Mouse (Mus musculus) cortical plate, adult 2 months (tissue): ENCODE measurements around the gene Utp18. TPM values are rescaled to one million over a fixed set of nuclear protein-coding genes. Genes with fewer than 3 reads are reported as not detected.

Experiments used
- H3K27ac ChIP-seq: fragments of 200-500 bp; 2 replicates; pipeline ENCODE4 v1.5.1; 2012; ENCODE audit warnings: low read length, control low read depth, inconsistent platforms; ENCODE audit not compliant: insufficient read depth
- H3K4me1 ChIP-seq: fragments of 200-500 bp; 2 replicates; pipeline ENCODE4 v1.6.1; 2011; ENCODE audit warnings: low read length; ENCODE audit not compliant: control insufficient read depth, insufficient read depth
- H3K4me3 ChIP-seq: fragments of 200-500 bp; 2 replicates; pipeline ENCODE4 v1.5.1; 2011; ENCODE audit warnings: mild to moderate bottlenecking, low read length, control low read depth; ENCODE audit not compliant: insufficient read depth
- CTCF ChIP-seq: fragments of 200-500 bp; IDR thresholded peaks from 2 replicates; pipeline ENCODE4 v1.5.1; 2011; ENCODE audit warnings: mild to moderate bottlenecking, control low read depth, low read length; ENCODE audit not compliant: insufficient read depth; ENCODE audit errors: extremely low read depth
- POLR2A ChIP-seq: fragments of 200-500 bp; IDR thresholded peaks from 2 replicates; pipeline ENCODE4 v1.6.1; 2011; ENCODE audit warnings: mild to moderate bottlenecking, low read length, control low read depth; ENCODE audit not compliant: insufficient read depth; ENCODE audit errors: extremely low read depth
- polyA plus RNA-seq: library from polyadenylated mRNA; depleted of rRNA; stranded (reverse); fragments of >200 nt; gene quantifications from 2 replicates; pipeline ENCODE4 v1.2.3, GENCODE M21; 2012; rRNA removed

Utp18 gene
- polyA plus RNA-seq, 1 experiment: 12.4 TPM

DNA sequence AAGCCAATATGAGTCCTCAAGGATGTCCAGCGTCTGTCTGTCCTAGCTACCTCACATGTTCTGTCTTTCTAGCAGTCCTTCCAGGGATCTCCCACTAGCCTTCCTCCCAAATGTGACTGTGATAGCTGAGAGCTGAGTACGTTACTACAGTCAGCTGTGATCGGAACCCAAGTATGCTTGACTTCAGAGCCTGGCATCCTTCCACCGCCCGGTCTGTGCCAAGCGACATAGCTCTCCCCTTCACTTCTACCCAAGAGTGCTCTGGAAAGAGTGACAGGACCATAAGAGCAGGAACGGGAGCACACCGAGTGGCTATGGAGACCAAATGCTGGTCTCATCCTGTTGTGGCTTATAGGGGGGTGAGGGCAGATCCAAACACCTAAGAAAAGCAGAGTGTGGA lies 55.6 kb downstream of the Utp18 start:
- no peak overlapping the region for H3K27ac ChIP-seq
- no peak for TF ChIP-seq CTCF
- H3K4me3 ChIP-seq: no peak overlapping the region
- no peaks in the 10 kb centered on the region for H3K4me1 ChIP-seq

DNA sequence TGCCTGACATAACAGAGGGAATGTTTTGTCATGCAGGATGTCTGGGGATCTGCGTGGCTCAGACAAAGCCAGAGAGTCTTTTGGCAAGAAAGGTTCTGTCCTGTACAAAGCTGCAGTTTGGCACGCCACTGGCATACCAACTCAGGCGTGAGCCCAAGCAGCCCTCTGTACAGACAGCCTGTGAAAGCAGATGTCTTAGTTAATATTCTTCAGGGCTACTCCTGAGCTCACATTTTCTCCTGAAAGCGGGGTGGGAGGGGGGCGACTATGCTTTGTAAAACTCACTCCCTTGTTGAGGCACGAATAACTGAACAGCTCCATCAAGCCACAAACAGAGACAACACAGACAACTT lies 56.3 kb downstream of the Utp18 start:
- Histone ChIP-seq H3K27ac (no peak overlapping the region), H3K4me3 (no peak overlapping the region), H3K4me1 (no peaks in the 10 kb centered on the region)
- TF ChIP-seq POLR2A: no peak
- TF ChIP-seq CTCF: no peak

DNA sequence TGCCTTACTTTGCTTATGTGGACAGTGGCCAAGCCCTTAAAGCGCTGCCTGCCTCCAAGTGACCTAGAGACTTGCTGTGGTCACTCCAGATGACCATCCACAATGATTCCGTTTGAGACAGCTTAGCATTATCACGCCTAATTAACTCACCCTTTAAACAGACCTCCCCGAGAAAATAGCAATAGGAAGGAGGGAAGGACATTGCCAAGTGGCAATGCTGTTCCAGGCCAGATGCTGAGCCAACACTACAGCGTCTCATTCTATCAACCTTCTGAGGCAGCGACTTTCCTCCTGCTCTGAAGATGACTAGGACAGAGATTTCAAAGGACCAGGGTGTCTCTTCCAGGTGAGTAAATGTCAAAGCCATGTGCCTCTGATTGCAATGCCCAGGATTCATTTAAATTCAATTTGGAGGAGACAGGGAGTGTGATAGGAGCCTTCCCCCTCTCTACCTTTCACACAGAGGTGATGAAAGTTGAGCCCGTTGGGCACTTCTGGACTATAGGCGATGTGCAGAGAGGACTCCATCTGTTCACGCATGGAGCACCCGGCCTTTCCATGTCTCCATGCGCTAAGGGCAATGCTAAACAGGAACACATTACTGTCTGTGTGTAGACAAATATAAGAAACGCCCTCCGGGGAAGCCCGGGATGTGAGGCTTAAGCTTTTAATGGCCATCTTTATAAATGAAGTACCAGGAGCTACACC lies 56.8 kb downstream of the Utp18 start:
- Histone ChIP-seq H3K27ac (no peak overlapping the region), H3K4me3 (no peak overlapping the region), H3K4me1 (no peaks in the 10 kb centered on the region)
- TF ChIP-seq CTCF: no peak
- no peak for TF ChIP-seq POLR2A

GRCm38 (mm10) chr11:93822261-93822660 lies 63.3 kb downstream of the Utp18 start:
- Histone ChIP-seq H3K27ac (no peak overlapping the region), H3K4me3 (no peak overlapping the region), H3K4me1 (no peaks in the 10 kb centered on the region)
- TF ChIP-seq POLR2A (no peak), CTCF (no peak)

DNA sequence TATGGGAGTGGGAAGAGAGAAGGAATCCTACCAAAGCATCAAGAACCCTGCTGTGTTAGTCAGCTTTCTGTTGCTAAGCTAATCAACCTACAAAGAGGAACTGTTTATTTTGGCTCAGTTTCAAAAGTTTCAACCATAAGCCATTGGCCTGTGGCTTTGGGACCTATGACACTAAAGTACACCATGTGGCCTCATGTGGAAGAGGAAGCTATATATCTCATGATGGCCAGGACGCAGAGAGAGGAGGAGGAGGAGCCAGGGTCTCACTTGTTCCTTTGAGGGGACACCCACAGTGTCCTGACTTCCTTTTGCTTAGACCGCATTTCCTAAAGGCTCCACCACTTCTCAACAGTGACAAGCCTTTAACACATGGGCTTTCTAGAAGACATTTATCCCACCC lies 64.0 kb downstream of the Utp18 start:
- TF ChIP-seq CTCF: no peak
- H3K4me3 ChIP-seq: no peak overlapping the region
- no peak overlapping the region for H3K27ac ChIP-seq
- H3K4me1 ChIP-seq: no peaks in the 10 kb centered on the region

DNA sequence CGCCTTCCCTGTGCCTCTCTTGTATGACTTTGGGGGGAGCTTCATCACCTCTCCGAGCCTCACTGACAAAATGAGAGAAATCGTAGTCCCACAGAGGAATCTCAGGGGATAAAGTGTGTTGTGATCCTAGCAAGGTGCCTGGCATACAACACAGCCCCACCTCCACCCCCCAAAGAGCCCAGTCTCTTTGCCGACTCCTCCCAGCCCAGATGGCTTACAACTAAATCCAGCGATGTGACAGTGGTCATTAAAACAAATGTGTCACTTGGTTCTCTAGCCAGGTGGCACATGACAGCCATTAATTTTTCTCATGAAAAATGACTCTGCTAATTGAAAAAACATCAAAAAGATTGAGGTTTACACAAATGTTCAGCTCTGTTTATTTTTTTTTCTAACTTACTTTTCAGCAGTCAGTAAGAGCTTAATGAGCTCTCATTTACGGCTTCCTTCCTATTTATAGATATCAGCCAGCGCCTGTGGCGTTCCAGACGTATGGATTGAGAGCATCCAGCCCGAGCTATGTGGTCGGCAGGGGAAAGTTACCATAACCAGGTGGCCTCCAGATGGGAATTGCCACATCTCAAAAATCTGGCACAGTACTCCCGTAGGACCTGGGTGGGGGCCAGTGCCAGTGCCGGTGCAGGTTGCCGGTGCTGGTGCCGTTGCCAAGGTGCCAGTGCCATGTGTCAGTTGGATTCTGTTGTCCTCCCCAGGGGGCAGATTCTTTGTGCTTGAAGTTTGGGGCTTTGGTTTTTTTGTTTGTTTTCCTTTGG lies 67.4 kb downstream of the Utp18 start:
- Histone ChIP-seq H3K4me3 (no peak overlapping the region), H3K27ac (no peak overlapping the region), H3K4me1 (no peaks in the 10 kb centered on the region)
- no peak for TF ChIP-seq POLR2A
- TF ChIP-seq CTCF: no peak

- Histone ChIP-seq H3K4me1 (no peaks in the 10 kb centered on the region), H3K4me3 (no peak overlapping the region), H3K27ac (no peak overlapping the region)
- TF ChIP-seq CTCF (no peak), POLR2A (no peak)
Observed at GRCm38 (mm10) chr11:93812955-93813354, 72.6 kb downstream of the Utp18 start.

DNA sequence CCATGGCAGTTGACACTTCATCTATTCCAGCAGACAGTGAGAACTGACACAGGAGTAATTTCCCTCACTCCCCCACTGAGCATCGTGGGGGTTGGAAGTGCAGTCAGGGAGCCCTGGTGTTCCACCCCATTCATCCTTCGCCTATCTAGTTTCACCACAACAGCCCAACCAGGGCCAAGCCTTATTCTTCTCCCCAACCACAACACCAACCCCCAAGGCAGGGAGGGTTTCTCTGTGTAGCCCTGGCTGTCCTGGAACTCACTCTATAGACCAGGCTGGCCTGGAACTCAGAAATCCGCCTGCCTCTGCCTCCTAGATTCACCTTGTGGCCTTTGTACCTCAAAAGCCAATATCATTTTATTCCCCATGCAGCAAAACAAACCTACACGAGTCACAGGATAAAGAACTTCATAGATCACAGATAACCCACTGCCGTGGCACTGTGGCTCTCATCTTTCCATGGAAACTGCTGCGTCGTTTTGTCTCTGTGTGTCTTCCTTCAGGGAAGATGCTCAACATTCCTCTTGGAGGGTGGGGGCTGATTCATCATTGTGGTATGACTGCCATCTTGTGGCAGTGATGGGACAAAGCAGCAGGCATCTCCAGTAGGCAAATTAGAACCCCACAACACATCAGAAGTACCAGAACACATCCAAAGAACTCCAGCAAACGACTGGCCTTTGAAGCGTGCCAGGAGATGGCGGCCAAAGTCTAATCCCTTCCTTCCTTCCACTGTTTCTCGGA lies 73.3 kb downstream of the Utp18 start:
- Histone ChIP-seq H3K4me1 (no peaks in the 10 kb centered on the region), H3K4me3 (no peak overlapping the region), H3K27ac (no peak overlapping the region)
- TF ChIP-seq POLR2A: no peak
- peak; percentile 99 for TF ChIP-seq CTCF

Other genes starting within 250 kb of the Utp18 start
- 18.3 and 19.3 TPM in 2 replicates for gene Mbtd1, start 86 bp upstream of the Utp18 start, polyA plus RNA-seq
- 108 and 129 TPM in 2 replicates for gene Nme2, start 70.5 kb upstream of the Utp18 start, polyA plus RNA-seq
- 67.5 and 82.7 TPM in 2 replicates for gene Gm20390, start 82.5 kb upstream of the Utp18 start, polyA plus RNA-seq
- gene Nme1, start 82.8 kb upstream of the Utp18 start, polyA plus RNA-seq: 220 and 244 TPM in 2 replicates
- 126 and 130 TPM in 2 replicates for gene Spag9, start 110.3 kb upstream of the Utp18 start, polyA plus RNA-seq